Mouse (Mus musculus) thymus, adult 2 months (tissue): ENCODE measurements around the gene Adgrv1. TPM values are rescaled to one million over a fixed set of nuclear protein-coding genes. Genes with fewer than 3 reads are reported as not detected.

ENCODE experiments used
- DNase-seq: peaks from one replicate; pipeline ENCODE4 v3.0.0; 2021
- H3K27ac ChIP-seq: fragments of 200-500 bp; 2 replicates; pipeline ENCODE4 v1.5.1; 2012; ENCODE audit warnings: low read length, control low read depth; ENCODE audit not compliant: control insufficient read depth, insufficient read depth
- H3K27me3 ChIP-seq: fragments of 200-500 bp; 2 replicates; pipeline ENCODE4 v1.6.1; 2012; ENCODE audit warnings: mild to moderate bottlenecking, low read length, moderate library complexity, mixed read lengths; ENCODE audit not compliant: control insufficient read depth, insufficient read depth
- H3K36me3 ChIP-seq: fragments of 200-500 bp; 2 replicates; pipeline ENCODE4 v1.6.1; 2012; ENCODE audit warnings: mild to moderate bottlenecking, low read length, moderate library complexity; ENCODE audit not compliant: control insufficient read depth, insufficient read depth
- H3K4me1 ChIP-seq: fragments of 200-500 bp; replicated peaks from 2 replicates; pipeline ENCODE4 v1.6.1; 2012; ENCODE audit warnings: low read length; ENCODE audit not compliant: control insufficient read depth, insufficient read depth
- H3K4me3 ChIP-seq: fragments of 200-500 bp; 2 replicates; pipeline ENCODE4 v1.5.1; 2012; ENCODE audit warnings: mild to moderate bottlenecking, low read length, control low read depth, moderate library complexity; ENCODE audit not compliant: control insufficient read depth, insufficient read depth
- CTCF ChIP-seq: fragments of 200-500 bp; IDR thresholded peaks from 2 replicates; pipeline ENCODE4 v1.5.1; 2012; ENCODE audit warnings: mild to moderate bottlenecking, control low read depth, low read length, moderate library complexity, borderline replicate concordance; ENCODE audit not compliant: control insufficient read depth, poor library complexity, insufficient read depth; ENCODE audit errors: extremely low read depth
- POLR2A ChIP-seq: fragments of 200-500 bp; IDR thresholded peaks from 2 replicates; pipeline ENCODE4 v1.6.1; 2012; ENCODE audit warnings: mild to moderate bottlenecking, low read length, control low read depth, moderate library complexity; ENCODE audit not compliant: control insufficient read depth, poor library complexity, insufficient read depth; ENCODE audit errors: extremely low read depth
- WGBS: fragments of 180-500 bp; shearing (Covaris S2); methylation state at CpG from one replicate; pipeline ENCODE4 v1.1.7; 2018; 5-methylcytosine and 5-hydroxymethylcytosine counted together
- polyA plus RNA-seq: library from polyadenylated mRNA; depleted of rRNA; stranded (reverse); fragments of >200 nt; gene quantifications from 2 replicates; pipeline ENCODE4 v1.2.3, GENCODE M21; 2012

The Adgrv1 gene
- polyA plus RNA-seq, 1 experiment: 0.27 TPM

DNA sequence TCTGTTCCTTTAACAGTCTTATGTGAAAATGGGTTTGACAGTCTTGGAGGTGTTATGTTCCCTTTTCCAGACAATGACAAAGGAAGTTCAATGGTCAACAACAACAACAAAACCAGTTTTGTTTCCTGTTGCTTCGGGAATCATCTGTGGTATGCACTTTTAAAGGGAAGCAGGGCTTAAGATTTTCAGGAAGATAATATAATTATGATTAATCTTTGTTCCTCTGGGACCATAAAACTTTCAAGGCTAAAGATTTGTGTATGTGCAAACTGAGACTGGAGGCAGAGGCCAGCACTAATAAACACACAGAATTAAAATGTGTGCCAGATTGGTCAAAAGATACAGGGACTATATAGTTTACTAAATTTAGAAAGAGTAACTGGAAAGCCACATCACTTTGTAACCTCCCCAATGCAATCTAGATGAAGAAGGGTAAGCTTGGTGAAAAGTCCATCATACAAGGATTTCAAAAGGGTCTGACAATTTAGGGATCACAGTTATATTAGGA lies 424.8 kb downstream of the Adgrv1 start:
- Histone ChIP-seq H3K27ac (no peak overlapping the region), H3K27me3 (no peaks in the 10 kb centered on the region), H3K4me3 (no peak overlapping the region), H3K4me1 (no peaks in the 10 kb centered on the region), H3K36me3 (no peaks in the 10 kb centered on the region)
- no peak for TF ChIP-seq POLR2A
- TF ChIP-seq CTCF: no peak
- WGBS: 24% methylated on average over 1 of the region's 1 CpGs
- no peak for DNase-seq

DNA sequence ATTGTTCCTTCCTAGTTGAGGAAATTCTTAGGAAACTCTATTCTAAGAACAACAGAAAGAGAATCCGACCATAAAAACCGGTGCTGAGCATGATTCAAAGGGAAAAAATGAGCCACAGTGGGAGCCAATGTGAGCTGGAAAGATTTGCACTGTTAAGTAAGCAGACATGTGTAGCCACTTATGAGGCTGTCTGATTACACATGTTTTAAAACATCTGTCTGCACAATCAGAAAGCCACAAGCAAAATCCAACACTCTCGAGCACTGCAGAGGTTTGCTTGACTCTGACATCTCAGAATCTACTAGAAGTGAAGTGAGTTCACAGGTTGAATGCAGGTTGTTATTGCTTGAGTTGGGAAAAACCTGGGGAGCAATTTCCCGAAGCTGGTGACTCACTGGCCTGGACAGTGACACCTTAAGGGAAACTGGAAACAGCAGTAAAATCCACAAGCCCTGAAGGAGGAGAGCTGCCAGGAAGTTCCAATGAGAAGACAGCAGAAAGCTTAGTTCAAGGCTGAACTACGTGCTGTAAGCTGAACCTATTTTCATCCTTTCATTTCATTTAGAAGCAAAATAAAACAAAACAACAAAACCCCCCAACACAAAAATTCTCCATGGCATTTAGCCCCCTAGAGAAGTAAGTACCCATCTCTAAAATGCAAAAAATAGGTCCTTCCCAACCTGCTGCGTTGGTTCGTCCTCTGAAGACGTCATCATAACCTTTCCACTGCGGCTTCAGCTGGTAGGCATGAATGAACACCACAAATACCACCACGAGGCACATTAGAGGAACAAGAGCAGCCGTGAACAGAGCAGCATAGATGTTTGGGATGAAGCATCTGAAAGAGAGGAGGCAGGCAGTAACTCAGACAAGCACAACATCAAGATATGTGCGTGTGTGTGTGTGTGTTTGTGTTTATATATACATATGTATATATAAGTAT lies 450.7 kb downstream of the Adgrv1 start:
- Histone ChIP-seq H3K36me3 (no peaks in the 10 kb centered on the region), H3K27ac (no peak overlapping the region), H3K4me3 (no peak overlapping the region), H3K4me1 (no peaks in the 10 kb centered on the region), H3K27me3 (no peaks in the 10 kb centered on the region)
- no peak for TF ChIP-seq CTCF
- TF ChIP-seq POLR2A: no peak
- 72% methylated on average over 12 of the region's 12 CpGs for WGBS
- DNase-seq: no peak

DNA sequence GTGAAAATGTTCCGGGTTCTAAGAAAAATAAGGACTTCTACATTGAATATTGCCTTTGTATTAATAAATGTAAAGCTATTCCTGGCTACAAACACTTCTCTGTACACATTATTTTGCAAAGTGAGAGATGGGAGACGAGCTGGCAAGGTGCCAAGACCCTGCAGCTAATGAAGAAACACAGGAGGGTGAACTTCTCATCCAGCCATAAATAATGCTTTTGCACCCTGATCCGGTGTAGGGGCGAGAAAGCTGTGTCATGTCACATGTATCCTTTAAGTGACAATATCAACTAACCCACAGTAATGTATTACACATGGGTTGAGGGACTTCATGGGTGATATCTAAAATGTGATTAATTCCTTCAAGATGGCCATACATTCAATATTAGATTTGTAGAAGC lies 451.5 kb downstream of the Adgrv1 start:
- H3K36me3 ChIP-seq: no peaks in the 10 kb centered on the region
- no peaks in the 10 kb centered on the region for H3K4me1 ChIP-seq
- TF ChIP-seq POLR2A: no peak
- no peak for TF ChIP-seq CTCF
- DNase-seq: no peak
- no peaks in the 10 kb centered on the region for H3K27me3 ChIP-seq
- 91% methylated on average over 4 of the region's 4 CpGs for WGBS
- no peak overlapping the region for H3K27ac ChIP-seq
- H3K4me3 ChIP-seq: no peak overlapping the region

DNA sequence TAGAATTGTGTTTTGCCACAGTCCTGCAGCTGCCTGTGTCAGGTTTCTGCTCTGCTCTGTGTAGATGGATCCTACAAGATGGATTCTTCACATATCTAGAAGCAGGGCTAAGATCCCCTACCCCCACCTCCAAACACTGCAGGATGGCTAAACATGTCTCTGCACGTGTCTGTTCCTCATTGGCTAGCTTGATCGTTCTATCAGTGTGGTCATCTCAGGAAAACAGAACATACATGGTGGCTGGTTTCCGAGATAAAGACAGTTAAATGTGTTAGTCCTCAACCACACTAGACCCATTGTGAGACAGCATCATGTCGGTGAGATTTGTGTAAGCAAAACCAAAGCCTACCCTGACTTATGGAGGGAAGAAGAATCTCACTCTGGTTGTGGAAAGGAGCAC lies 456.1 kb downstream of the Adgrv1 start:
- H3K4me1 ChIP-seq: no peaks in the 10 kb centered on the region
- no peak overlapping the region for H3K27ac ChIP-seq
- no peak overlapping the region for H3K4me3 ChIP-seq
- no peaks in the 10 kb centered on the region for H3K27me3 ChIP-seq
- no peak for DNase-seq
- no peaks in the 10 kb centered on the region for H3K36me3 ChIP-seq
- WGBS: 10% methylated on average over 4 of the region's 4 CpGs
- TF ChIP-seq POLR2A (no peak), CTCF (no peak)

DNA sequence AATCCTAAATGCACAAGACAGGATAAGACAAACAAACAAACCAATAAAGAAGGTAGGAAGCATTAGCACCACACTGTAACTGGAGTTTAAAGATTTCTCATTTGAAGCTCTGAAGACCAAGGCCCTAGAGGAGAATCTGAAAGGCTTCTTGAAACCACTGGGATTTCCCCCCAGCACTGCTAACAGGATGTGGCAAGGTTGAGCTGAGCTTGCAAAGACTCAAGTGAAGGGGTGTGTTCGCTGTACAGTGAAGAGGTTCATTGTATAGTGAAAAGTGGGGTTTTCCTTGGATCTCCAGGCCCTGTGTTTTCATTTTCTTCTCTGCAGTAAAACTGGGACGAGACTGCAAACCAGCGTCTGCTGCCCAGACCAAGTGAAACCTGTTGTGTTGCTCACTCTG lies 456.9 kb downstream of the Adgrv1 start:
- Histone ChIP-seq H3K36me3 (no peaks in the 10 kb centered on the region), H3K27ac (no peak overlapping the region), H3K4me1 (no peaks in the 10 kb centered on the region), H3K27me3 (no peaks in the 10 kb centered on the region), H3K4me3 (no peak overlapping the region)
- 6% methylated on average over 3 of the region's 3 CpGs for WGBS
- TF ChIP-seq CTCF (no peak), POLR2A (no peak)
- peak; percentile 22 for DNase-seq

DNA sequence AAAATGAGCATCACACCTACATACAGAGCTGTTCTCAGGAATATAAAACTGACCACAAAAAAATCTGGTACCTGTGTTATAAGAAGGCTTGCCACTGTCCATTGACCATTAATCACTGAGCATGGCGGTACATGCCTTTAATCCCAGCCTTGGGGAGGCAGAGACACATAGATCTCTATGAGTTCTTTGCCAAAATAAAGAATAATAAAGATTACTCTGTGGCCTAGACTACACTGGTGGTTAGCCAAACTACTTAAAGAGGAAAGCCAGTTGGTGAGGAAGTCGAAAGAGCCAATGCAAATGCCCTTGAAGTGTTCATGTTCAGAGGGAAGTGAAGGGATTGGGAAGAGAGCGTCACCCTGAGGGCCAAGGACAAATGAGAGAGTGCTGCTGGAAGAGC lies 461.8 kb downstream of the Adgrv1 start:
- TF ChIP-seq CTCF (no peak), POLR2A (no peak)
- no peaks in the 10 kb centered on the region for H3K4me1 ChIP-seq
- no peak for DNase-seq
- no peak overlapping the region for H3K27ac ChIP-seq
- H3K4me3 ChIP-seq: no peak overlapping the region
- H3K27me3 ChIP-seq: no peaks in the 10 kb centered on the region
- no peaks in the 10 kb centered on the region for H3K36me3 ChIP-seq
- WGBS: 68% methylated on average over 3 of the region's 3 CpGs

DNA sequence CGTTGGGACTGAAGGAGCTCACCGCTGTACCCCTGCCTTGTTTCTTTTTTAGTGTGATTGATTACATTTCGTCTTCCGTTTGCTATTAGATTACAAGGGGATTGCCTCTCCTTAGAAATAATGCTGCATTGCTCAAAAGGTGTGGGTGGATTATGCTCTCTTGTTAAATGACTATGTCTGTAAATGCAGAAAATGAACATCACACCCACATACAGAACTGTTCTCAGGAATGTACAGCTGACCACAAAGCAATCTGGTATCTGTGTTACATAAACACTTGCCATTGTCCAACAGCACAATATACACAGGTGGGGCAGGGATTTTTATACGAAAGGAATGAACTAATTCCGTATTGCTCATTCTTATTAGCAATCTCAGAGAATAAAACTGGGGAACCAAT lies 465.5 kb downstream of the Adgrv1 start:
- no peak overlapping the region for H3K27ac ChIP-seq

More for the DNA sequence above, 465.5 kb downstream of the Adgrv1 start:
- Histone ChIP-seq H3K4me1 (no peaks in the 10 kb centered on the region), H3K36me3 (no peaks in the 10 kb centered on the region), H3K27me3 (no peaks in the 10 kb centered on the region), H3K4me3 (no peak overlapping the region)
- WGBS: 91% methylated on average over 6 of the region's 6 CpGs
- no peak for DNase-seq
- no peak for TF ChIP-seq POLR2A
- TF ChIP-seq CTCF: no peak
